In the genomic region with DNA sequence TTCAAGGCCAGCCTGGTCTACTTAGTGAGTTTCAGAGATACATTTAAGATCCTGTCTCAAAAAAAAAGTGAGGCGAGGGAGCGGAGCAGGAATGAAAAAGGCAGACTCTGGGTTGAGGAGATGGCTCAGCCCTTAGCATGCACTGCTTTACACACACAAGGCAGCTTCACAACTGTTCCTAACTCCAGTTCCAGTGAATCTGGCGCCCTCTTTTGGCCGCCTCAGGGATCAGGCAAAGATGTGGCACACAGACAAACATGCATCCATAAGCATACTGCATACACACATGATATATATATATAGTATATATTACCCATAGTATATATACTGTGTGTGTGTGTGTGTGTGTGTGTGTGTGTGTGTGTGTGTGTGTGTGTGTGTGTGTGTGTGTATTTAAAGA, we compare ENCODE assay signal across 11 mouse cellular contexts. TPM values are rescaled to one million over a fixed set of nuclear protein-coding genes. Genes with fewer than 3 reads are reported as not detected.
DNase-seq lines count a peak whose midpoint lies in the region; ATAC-seq lines count a peak whose summit lies in the region.
"Had no signal": no experiment of that assay in that cellular context is flagged by ENCODE, and none has a peak within 500 bp of the region (broad histone marks: within the 10 kb centered on the region; RNA-seq: fewer than 3 reads in every experiment).

No protein-coding gene starts in this region.

- 57% methylated on average over 4 of the region's 4 CpGs for WGBS in kidney, embryonic 14.5 days

- H3K9ac ChIP-seq in kidney, embryonic 14.5 days (ENCODE audit: low read depth, low read length): no peak overlapping the region
- H3K9ac ChIP-seq: liver, embryonic 13.5 days had no signal

- no peak overlapping the region for H3K4me3 ChIP-seq in kidney, embryonic 14.5 days (ENCODE audit: low read length)
- H3K4me3 ChIP-seq: liver, embryonic 13.5 days had no signal

- H3K27ac ChIP-seq in kidney, embryonic 14.5 days (ENCODE audit: low read depth, low read length): no peak overlapping the region
- H3K27ac ChIP-seq: liver, embryonic 13.5 days had no signal

- no peaks in the 10 kb centered on the region for H3K36me3 ChIP-seq in kidney, embryonic 14.5 days (ENCODE audit: control insufficient read depth, insufficient read depth, low read length)
- H3K36me3 ChIP-seq: liver, embryonic 13.5 days had no signal

- no peaks in the 10 kb centered on the region for H3K4me1 ChIP-seq in kidney, embryonic 14.5 days (ENCODE audit: control insufficient read depth, insufficient read depth, low read length)

- no peaks in the 10 kb centered on the region for H3K27me3 ChIP-seq in kidney, embryonic 14.5 days (ENCODE audit: control insufficient read depth, insufficient read depth, low read length)
- H3K27me3 ChIP-seq: liver, embryonic 13.5 days had no signal

- H3K4me2 ChIP-seq in kidney, embryonic 14.5 days (replicated peaks; ENCODE audit: low read depth, low read length): no peak overlapping the region
- H3K4me2 ChIP-seq: liver, embryonic 13.5 days had no signal

- ATAC-seq in kidney, embryonic 14.5 days (ENCODE audit: low FRiP score, low TSS enrichment): no peak
- no peak for ATAC-seq in cerebellum, adult (ENCODE audit: insufficient number of reproducible peaks, low FRiP score, low TSS enrichment)

- DNase-seq in adrenal gland, postnatal 14 days: peak; percentile 41
- no peak for DNase-seq in adrenal gland, adult 18-20 months (ENCODE audit: low spot score in 2 of 2)
- DNase-seq in kidney, postnatal 10 days: peak; percentile 35
- peak; percentile 57 for DNase-seq in 416B (ENCODE audit: low read depth)
- peak; percentile 35 for DNase-seq in c-Kit-positive CD71-negative TER-119-negative erythroid progenitor cells, embryonic 14.5 days (ENCODE audit: low read depth)
- no peak for DNase-seq in spleen, postnatal 4 days (ENCODE audit: low spot score in 2 of 2)
- DNase-seq: liver, embryonic 13.5 days had no signal

- H3K9me3 ChIP-seq in kidney, embryonic 14.5 days (ENCODE audit: control insufficient read depth, low read length): no peaks in the 10 kb centered on the region
- H3K9me3 ChIP-seq: liver, embryonic 13.5 days had no signal

RNA-seq across cellular contexts. Expression of a gene that starts 4.1 kb away (rescaled TPM):
- 34.5 and 39.2 TPM in 2 replicates for total RNA-seq in adrenal gland, postnatal 14 days (2021)
- total RNA-seq in adrenal gland, adult 18-20 months (2021): 10 to 100 TPM; 38.2 to 43.2 TPM
- polyA plus RNA-seq in kidney, embryonic 14.5 days (2014; fragmentation: Nextera tagmentation; extraction: Ambion mirVana): 80.8 and 109 TPM in 2 replicates

RNA-seq across cellular contexts. Expression of a gene that starts 16.7 kb away (rescaled TPM):
- total RNA-seq in adrenal gland, postnatal 14 days (2021): 0.11 TPM in 1 of 2 replicates, not detected in the other
- total RNA-seq in adrenal gland, adult 18-20 months (2021): under 1 TPM in 1 of 2 experiments, not detected in 1; 0.42 TPM
- 0.11 and 2.0 TPM in 2 replicates for polyA plus RNA-seq in kidney, embryonic 14.5 days (2014; fragmentation: Nextera tagmentation; extraction: Ambion mirVana)
- total RNA-seq: common myeloid progenitor, adult 5-6 weeks had no signal

RNA-seq across cellular contexts. Expression of a gene that starts 34.4 kb away (rescaled TPM):
- total RNA-seq in adrenal gland, postnatal 14 days (2021): not detected in 2 replicates
- total RNA-seq in adrenal gland, adult 18-20 months (2021): not detected
- polyA plus RNA-seq in kidney, embryonic 14.5 days (2014; fragmentation: Nextera tagmentation; extraction: Ambion mirVana): not detected in 2 replicates
- total RNA-seq: common myeloid progenitor, adult 5-6 weeks; gastrocnemius, adult 18-20 months had no signal
- polyA plus RNA-seq: liver, embryonic 13.5 days had no signal

RNA-seq across cellular contexts. Expression of a gene that starts 44.4 kb away (rescaled TPM):
- 0.22 TPM in 1 of 2 replicates, not detected in the other for total RNA-seq in adrenal gland, postnatal 14 days (2021)
- under 1 TPM in 1 of 2 experiments, not detected in 1; 0.42 TPM for total RNA-seq in adrenal gland, adult 18-20 months (2021)
- polyA plus RNA-seq in kidney, embryonic 14.5 days (2014; fragmentation: Nextera tagmentation; extraction: Ambion mirVana): 0.30 and 0.54 TPM in 2 replicates
- total RNA-seq: common myeloid progenitor, adult 5-6 weeks had no signal

Comparison
In these comparisons a context has a peak if more than half of its experiments do, and no peak if none do; other contexts are left out.
1. DNase-seq: peak in adrenal gland, postnatal 14 days (single experiment), kidney, postnatal 10 days (single experiment), 416B (single experiment) and c-Kit-positive CD71-negative TER-119-negative erythroid progenitor cells, embryonic 14.5 days (single experiment); none in adrenal gland, adult 18-20 months (0 of 2) and spleen, postnatal 4 days (0 of 2).